Comparison of ENCODE assay signal across 8 mouse cellular contexts in genomic region chr5:125312970-125313597, GRCm38 (mm10). TPM values are rescaled to one million over a fixed set of nuclear protein-coding genes. Genes with fewer than 3 reads are reported as not detected.
DNase-seq lines count a peak whose midpoint lies in the region; ATAC-seq lines count a peak whose summit lies in the region.

No protein-coding gene starts in this region.

- no peak for ATAC-seq in embryonic facial prominence, embryonic 13.5 days (ENCODE audit: insufficient number of reproducible peaks, insufficient read depth, low FRiP score, low TSS enrichment, low read depth)
- ATAC-seq in neural tube, embryonic 13.5 days (ENCODE audit: low read depth), result no peak
- no peak for ATAC-seq in neural tube, embryonic 15.5 days (ENCODE audit: low FRiP score)
- 0 out of 2 replicates have a peak, but pooled peaks have one; percentile 31 for ATAC-seq in kidney, embryonic 15.5 days (replicated peaks; ENCODE audit: low FRiP score)

- no peak overlapping the region for H3K27ac ChIP-seq in embryonic facial prominence, embryonic 13.5 days
- no peak overlapping the region for H3K27ac ChIP-seq in embryonic facial prominence, embryonic 10.5 days (replicated peaks)
- 0 out of 2 replicates have a peak overlapping the region, but pooled peaks have one; percentile 18 for H3K27ac ChIP-seq in neural tube, embryonic 13.5 days (replicated peaks)
- H3K27ac ChIP-seq in neural tube, embryonic 15.5 days (replicated peaks), result no peak overlapping the region
- peak overlapping the region; percentile 54 for H3K27ac ChIP-seq in kidney, embryonic 15.5 days
- 0 out of 2 replicates have a peak overlapping the region, but pooled peaks have one; percentile 13 for H3K27ac ChIP-seq in macrophage

- WGBS in embryonic facial prominence, embryonic 13.5 days, result 79% methylated on average over 13 of the region's 13 CpGs
- 91% methylated on average over 13 of the region's 13 CpGs for whole genome bisulfite sequencing in embryonic facial prominence, embryonic 10.5 days
- 78% methylated on average over 13 of the region's 13 CpGs for WGBS in neural tube, embryonic 13.5 days
- WGBS in neural tube, embryonic 15.5 days, result 64% methylated on average over 13 of the region's 13 CpGs
- 67% methylated on average over 13 of the region's 13 CpGs for WGBS in kidney, embryonic 15.5 days
- WGBS in macrophage (ENCODE audit: missing documents), result 70% methylated on average over 11 of the region's 13 CpGs

- DNase-seq in embryonic facial prominence, embryonic 10.5 days (ENCODE audit: low spot score), result no peak
- DNase-seq in spleen, adult 18-20 months, result no peak
- no peak for DNase-seq in thymus, postnatal 36 days

- peaks cover 95% of the 10 kb centered on the region for H3K79me2 ChIP-seq in macrophage (ENCODE audit: inconsistent target)

- H3K4me3 ChIP-seq in embryonic facial prominence, embryonic 13.5 days, result no peak overlapping the region
- no peak overlapping the region for H3K4me3 ChIP-seq in embryonic facial prominence, embryonic 10.5 days
- H3K4me3 ChIP-seq in neural tube, embryonic 13.5 days, result no peak overlapping the region
- H3K4me3 ChIP-seq in neural tube, embryonic 15.5 days (replicated peaks), result no peak overlapping the region
- no peak overlapping the region for H3K4me3 ChIP-seq in kidney, embryonic 15.5 days (replicated peaks)
- no peak overlapping the region for H3K4me3 ChIP-seq in macrophage (ENCODE audit: inconsistent target)

- no peaks in the 10 kb centered on the region for H3K36me3 ChIP-seq in embryonic facial prominence, embryonic 13.5 days
- H3K36me3 ChIP-seq in embryonic facial prominence, embryonic 10.5 days (replicated peaks), result peaks cover 3% of the 10 kb centered on the region; the same call in 1 of the 2 replicates
- H3K36me3 ChIP-seq in neural tube, embryonic 13.5 days, result no peaks in the 10 kb centered on the region
- H3K36me3 ChIP-seq in neural tube, embryonic 15.5 days, result no peaks in the 10 kb centered on the region
- H3K36me3 ChIP-seq in kidney, embryonic 15.5 days, result no peaks in the 10 kb centered on the region
- H3K36me3 ChIP-seq in macrophage (ENCODE audit: inconsistent target), result no peaks in the 10 kb centered on the region

- peaks cover 6% of the 10 kb centered on the region; the same call in 1 of the 2 replicates for H3K4me1 ChIP-seq in embryonic facial prominence, embryonic 13.5 days
- peaks cover 21% of the 10 kb centered on the region for H3K4me1 ChIP-seq in embryonic facial prominence, embryonic 10.5 days
- H3K4me1 ChIP-seq in neural tube, embryonic 13.5 days (replicated peaks), result 0 out of 2 replicates have a peak, but pooled peaks cover 14% of the 10 kb centered on the region
- H3K4me1 ChIP-seq in neural tube, embryonic 15.5 days, result peaks cover 24% of the 10 kb centered on the region
- H3K4me1 ChIP-seq in kidney, embryonic 15.5 days, result peaks cover 52% of the 10 kb centered on the region

- H3K27me3 ChIP-seq in embryonic facial prominence, embryonic 13.5 days, result no peaks in the 10 kb centered on the region
- H3K27me3 ChIP-seq in embryonic facial prominence, embryonic 10.5 days (replicated peaks; ENCODE audit: low read depth, poor library complexity, severe bottlenecking), result no peaks in the 10 kb centered on the region
- no peaks in the 10 kb centered on the region for H3K27me3 ChIP-seq in neural tube, embryonic 13.5 days
- no peaks in the 10 kb centered on the region for H3K27me3 ChIP-seq in neural tube, embryonic 15.5 days (replicated peaks)
- no peaks in the 10 kb centered on the region for H3K27me3 ChIP-seq in kidney, embryonic 15.5 days

- H3K9me3 ChIP-seq in embryonic facial prominence, embryonic 13.5 days, result no peaks in the 10 kb centered on the region
- H3K9me3 ChIP-seq in embryonic facial prominence, embryonic 10.5 days, result no peaks in the 10 kb centered on the region
- no peaks in the 10 kb centered on the region for H3K9me3 ChIP-seq in neural tube, embryonic 13.5 days
- H3K9me3 ChIP-seq in neural tube, embryonic 15.5 days (replicated peaks), result no peaks in the 10 kb centered on the region
- H3K9me3 ChIP-seq in kidney, embryonic 15.5 days (replicated peaks), result no peaks in the 10 kb centered on the region

- H3K4me2 ChIP-seq in embryonic facial prominence, embryonic 13.5 days, result no peak overlapping the region
- no peak overlapping the region for H3K4me2 ChIP-seq in neural tube, embryonic 13.5 days
- no peak overlapping the region for H3K4me2 ChIP-seq in neural tube, embryonic 15.5 days
- H3K4me2 ChIP-seq in kidney, embryonic 15.5 days, result peak overlapping the region; percentile 33

- 0 out of 2 replicates have a peak overlapping the region, but pooled peaks have one; percentile 32 for H3K9ac ChIP-seq in embryonic facial prominence, embryonic 13.5 days
- H3K9ac ChIP-seq in neural tube, embryonic 13.5 days, result no peak overlapping the region
- H3K9ac ChIP-seq in neural tube, embryonic 15.5 days (replicated peaks), result no peak overlapping the region
- no peak overlapping the region for H3K9ac ChIP-seq in kidney, embryonic 15.5 days

RNA-seq across cellular contexts. Expression of gene Scarb1, which starts 27.8 kb away (rescaled TPM):
- polyA plus RNA-seq in embryonic facial prominence, embryonic 13.5 days (2015; fragmentation: Nextera tagmentation; extraction: Ambion mirVana), result 53.9 and 55.6 TPM in 2 replicates
- polyA plus RNA-seq in embryonic facial prominence, embryonic 10.5 days (2016; fragmentation: Nextera tagmentation; extraction: Ambion mirVana), result 43.2 and 47.3 TPM in 2 replicates
- polyA plus RNA-seq in neural tube, embryonic 13.5 days (2015; fragmentation: Nextera tagmentation; extraction: Ambion mirVana), result 28.8 and 33.2 TPM in 2 replicates
- 50.5 and 55.5 TPM in 2 replicates for polyA plus RNA-seq in neural tube, embryonic 15.5 days (2015; fragmentation: Nextera tagmentation; extraction: Ambion mirVana)
- 67.6 and 97.9 TPM in 2 replicates for polyA plus RNA-seq in kidney, embryonic 15.5 days (2015; fragmentation: Nextera tagmentation; extraction: Ambion mirVana)
- total RNA-seq in macrophage (2018; cell fraction: chromatin; rRNA removed), result 100 to 1,000 TPM in 4 of 26 experiments, 10 to 100 TPM in 21, 1 to 10 TPM in 1; 8.4 to 109 (median 52.5) TPM
- 10 to 100 TPM; 43.9 to 88.4 (median 58.6) TPM for total RNA-seq in macrophage (2018; cell fraction: cytosol; rRNA removed)
- total RNA-seq in macrophage (2018; cell fraction: nucleus; rRNA removed), result 100 to 1,000 TPM in 2 of 26 experiments, 10 to 100 TPM in 24; 21.7 to 129 (median 52.7) TPM
- 80.8 to 94.6 TPM (median 83.7 TPM) in 3 replicates for polyA plus RNA-seq in macrophage (2018)

Comparison
In these comparisons a context has a peak if more than half of its experiments do, and no peak if none do; other contexts are left out.
1. H3K27ac ChIP-seq: peak in neural tube, embryonic 13.5 days (single experiment), kidney, embryonic 15.5 days (single experiment) and macrophage (single experiment); none in embryonic facial prominence, embryonic 13.5 days (single experiment), embryonic facial prominence, embryonic 10.5 days (single experiment) and neural tube, embryonic 15.5 days (single experiment).